Mouse (Mus musculus) heart, adult 9 months (tissue): ENCODE measurements around the gene B4galt1.

Experiments
- DNase-seq, 2 experiments: peaks; one replicate each; pipeline ENCODE4 v3.0.0; 2022; ENCODE audit warnings: low spot score in 2 of 2

Gene B4galt1

GRCm38 (mm10) chr4:40819151-40819550 is 34.7 kb downstream of the B4galt1 start:
- no peak for DNase-seq

GRCm38 (mm10) chr4:40818421-40818820 is 35.4 kb downstream of the B4galt1 start:
- DNase-seq = no peak

- DNase-seq = no peak
Observed at GRCm38 (mm10) chr4:40817936-40818335, 35.9 kb downstream of the B4galt1 start.

- DNase-seq = no peak
Observed at GRCm38 (mm10) chr4:40815775-40816372, 37.9 kb downstream of the B4galt1 start.

GRCm38 (mm10) chr4:40815120-40815519 is 38.7 kb downstream of the B4galt1 start:
- DNase-seq = no peak

- no peak for DNase-seq
Observed at GRCm38 (mm10) chr4:40814359-40814758, 39.4 kb downstream of the B4galt1 start.

GRCm38 (mm10) chr4:40812891-40813290 is 40.9 kb downstream of the B4galt1 start:
- DNase-seq = no peak

GRCm38 (mm10) chr4:40810481-40810880 is 43.3 kb downstream of the B4galt1 start:
- DNase-seq = no peak

GRCm38 (mm10) chr4:40807382-40807781 is 46.4 kb downstream of the B4galt1 start:
- DNase-seq = no peak

GRCm38 (mm10) chr4:40805401-40805800 is 48.4 kb downstream of the B4galt1 start:
- DNase-seq = no peak

- DNase-seq = no peak
Observed at GRCm38 (mm10) chr4:40802787-40803186, 51.0 kb downstream of the B4galt1 start.

GRCm38 (mm10) chr4:40801908-40802307 is 51.9 kb downstream of the B4galt1 start:
- DNase-seq = no peak

GRCm38 (mm10) chr4:40800873-40801272 is 52.9 kb downstream of the B4galt1 start:
- DNase-seq = peak; percentile 56 to 58

GRCm38 (mm10) chr4:40798833-40799555 is 54.8 kb downstream of the B4galt1 start:
- DNase-seq = peak; percentile 86 to 87

- no peak for DNase-seq
Observed at GRCm38 (mm10) chr4:40795761-40796160, 58.0 kb downstream of the B4galt1 start.

- no peak for DNase-seq
Observed at GRCm38 (mm10) chr4:40794320-40794719, 59.5 kb downstream of the B4galt1 start.

- DNase-seq = no peak
Observed at GRCm38 (mm10) chr4:40791176-40791575, 62.6 kb downstream of the B4galt1 start.

- no peak for DNase-seq
Observed at GRCm38 (mm10) chr4:40786578-40786977, 67.2 kb downstream of the B4galt1 start.

- DNase-seq = no peak
Observed at GRCm38 (mm10) chr4:40785620-40786166, 68.1 kb downstream of the B4galt1 start.

GRCm38 (mm10) chr4:40784556-40785169 is 69.1 kb downstream of the B4galt1 start:
- peak; percentile 80 to 83 for DNase-seq

GRCm38 (mm10) chr4:40783049-40783448 is 70.8 kb downstream of the B4galt1 start:
- DNase-seq = no peak

- DNase-seq = no peak
Observed at GRCm38 (mm10) chr4:40781797-40782495, 71.9 kb downstream of the B4galt1 start.
